Mouse (Mus musculus) CH12.LX (cell line): ENCODE data around the gene Baz1b.

Experiments
- CHD2 ChIP-seq: IDR thresholded peaks from 2 replicates; pipeline ENCODE4 v1.6.1; 2011; ENCODE audit warnings: low read length, improper control_type of control experiment
- CTCF ChIP-seq, 2 experiments: IDR thresholded peaks in 1 of 2; conservative IDR thresholded peaks in 1 of 2; 2 replicates each; pipeline ENCODE4 v1.5.1; 2011 to 2012; ENCODE audit warnings: low read depth in 2 of 2, low read length in 2 of 2, improper control_type of control experiment in 1 of 2, inconsistent platforms in 1 of 2, mild to moderate bottlenecking in 1 of 2, moderate library complexity in 1 of 2
- JUND ChIP-seq: conservative IDR thresholded peaks from 2 replicates; pipeline ENCODE4 v1.6.1; 2011; ENCODE audit warnings: low read depth, low read length, improper control_type of control experiment
- MAZ ChIP-seq: IDR thresholded peaks from 2 replicates; pipeline ENCODE4 v1.6.1; 2012; ENCODE audit warnings: low read depth, mild to moderate bottlenecking, inconsistent platforms, low read length, improper control_type of control experiment, moderate library complexity
- TBP ChIP-seq: conservative IDR thresholded peaks from 2 replicates; pipeline ENCODE4 v1.6.1; 2011; ENCODE audit warnings: low read depth, low read length, improper control_type of control experiment
- ZMIZ1 ChIP-seq: IDR thresholded peaks from 2 replicates; pipeline ENCODE4 v1.6.1; 2012; ENCODE audit warnings: low read depth, mild to moderate bottlenecking, inconsistent platforms, low read length, improper control_type of control experiment

DNA sequence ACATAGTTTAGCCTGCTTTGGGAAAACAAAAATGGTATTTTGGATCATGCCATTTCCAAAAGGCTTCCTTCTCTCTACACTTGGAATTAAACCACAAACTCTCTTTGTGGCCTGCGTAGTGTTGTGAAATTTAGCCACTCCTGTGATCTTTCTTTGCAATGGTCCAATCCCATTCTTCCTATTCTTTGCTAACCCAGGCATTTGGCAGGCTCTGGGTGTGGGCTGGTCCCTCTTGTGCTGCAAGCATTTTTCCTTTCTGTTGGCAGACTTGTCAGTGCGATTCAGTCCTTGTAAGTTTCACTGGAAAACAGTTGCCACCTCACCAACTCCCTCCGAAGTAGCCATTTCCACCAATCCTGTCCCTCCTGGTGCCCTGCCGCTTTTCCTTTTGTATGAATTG lies 25.8 kb upstream of the Baz1b start:
- no peak for TF ChIP-seq CTCF (conservative IDR thresholded peaks at IDR 0.05 in 1 of 2, IDR thresholded peaks at IDR 0.05 in 1 of 2; ENCODE audit: low read depth in 2 of 2, low read length in 2 of 2)
- TF ChIP-seq JUND = no peak
- no peak for TF ChIP-seq ZMIZ1
- no peak for TF ChIP-seq CHD2
- no peak for TF ChIP-seq TBP
- no peak for TF ChIP-seq MAZ
